ENCODE assay signal across 7 mouse cellular contexts in the genomic region with DNA sequence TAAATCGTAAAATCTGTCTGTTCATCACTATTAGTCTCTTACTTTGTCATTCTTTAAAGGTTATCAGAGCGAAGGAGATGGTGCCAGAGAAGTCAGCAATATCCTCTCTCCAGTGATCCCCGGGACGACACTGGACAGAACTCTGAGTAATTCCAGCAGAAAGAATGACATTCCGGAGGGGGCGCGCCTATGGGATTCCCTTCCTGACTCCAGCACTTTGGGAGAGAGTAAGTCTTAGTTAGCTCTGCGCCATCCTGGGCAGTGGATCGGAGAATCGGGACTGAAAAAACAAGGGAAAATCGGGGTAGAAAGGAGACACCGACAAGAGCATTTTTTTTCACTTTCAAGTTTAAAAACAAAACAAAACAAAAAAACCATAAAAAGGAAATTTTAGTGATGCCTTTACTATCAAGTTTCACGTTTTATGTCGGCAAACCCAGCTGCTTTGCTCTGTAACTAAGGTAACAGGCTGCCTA. TPM values are rescaled to one million over a fixed set of nuclear protein-coding genes. Genes with fewer than 3 reads are reported as not detected.
DNase-seq lines count a peak whose midpoint lies in the region; ATAC-seq lines count a peak whose summit lies in the region.

No protein-coding gene starts in this region.

- WGBS in lung, embryonic 15.5 days: 0% methylated on average over 14 of the region's 14 CpGs
- WGBS in embryonic facial prominence, embryonic 15.5 days: 1% methylated on average over 14 of the region's 14 CpGs
- WGBS in intestine, embryonic 16.5 days: 3% methylated on average over 14 of the region's 14 CpGs
- WGBS in stomach, embryonic 16.5 days: 1% methylated on average over 14 of the region's 14 CpGs

- H3K4me1 ChIP-seq in lung, embryonic 15.5 days: 0 out of 2 replicates have a peak, but pooled peaks cover 4% of the 10 kb centered on the region
- peaks cover 9% of the 10 kb centered on the region for H3K4me1 ChIP-seq in embryonic facial prominence, embryonic 15.5 days
- H3K4me1 ChIP-seq in intestine, embryonic 16.5 days (ENCODE audit: control insufficient read depth, insufficient read depth, low read length): 0 out of 2 replicates have a peak, but pooled peaks cover 5% of the 10 kb centered on the region
- peaks cover 12% of the 10 kb centered on the region; the same call in 1 of the 2 replicates for H3K4me1 ChIP-seq in stomach, embryonic 16.5 days (ENCODE audit: control insufficient read depth, insufficient read depth, low read length)

- no peak overlapping the region for H3K9ac ChIP-seq in lung, embryonic 15.5 days
- H3K9ac ChIP-seq in embryonic facial prominence, embryonic 15.5 days: no peak overlapping the region
- no peak overlapping the region for H3K9ac ChIP-seq in intestine, embryonic 16.5 days (ENCODE audit: low read depth, low read length)
- no peak overlapping the region for H3K9ac ChIP-seq in stomach, embryonic 16.5 days (ENCODE audit: low read length)

- peak overlapping the region; percentile 21; the same call in 1 of the 2 replicates for H3K4me3 ChIP-seq in lung, embryonic 15.5 days
- H3K4me3 ChIP-seq in embryonic facial prominence, embryonic 15.5 days (replicated peaks): peak overlapping the region; percentile 16
- H3K4me3 ChIP-seq in intestine, embryonic 16.5 days (ENCODE audit: low read length): no peak overlapping the region
- peak overlapping the region; percentile 29 for H3K4me3 ChIP-seq in stomach, embryonic 16.5 days (replicated peaks; ENCODE audit: low read length)

- H3K4me2 ChIP-seq in lung, embryonic 15.5 days: peak overlapping the region; percentile 52
- peak overlapping the region; percentile 40 for H3K4me2 ChIP-seq in embryonic facial prominence, embryonic 15.5 days (replicated peaks)
- peak overlapping the region; percentile 44 for H3K4me2 ChIP-seq in intestine, embryonic 16.5 days (ENCODE audit: low read depth, low read length)
- peak overlapping the region; percentile 53 for H3K4me2 ChIP-seq in stomach, embryonic 16.5 days (ENCODE audit: low read depth, low read length)

- H3K36me3 ChIP-seq in lung, embryonic 15.5 days: no peaks in the 10 kb centered on the region
- no peaks in the 10 kb centered on the region for H3K36me3 ChIP-seq in embryonic facial prominence, embryonic 15.5 days
- H3K36me3 ChIP-seq in intestine, embryonic 16.5 days (ENCODE audit: control insufficient read depth, insufficient read depth, low read length): no peaks in the 10 kb centered on the region
- H3K36me3 ChIP-seq in stomach, embryonic 16.5 days (ENCODE audit: control insufficient read depth, insufficient read depth, low read length): no peaks in the 10 kb centered on the region

- no peaks in the 10 kb centered on the region for H3K9me3 ChIP-seq in lung, embryonic 15.5 days
- no peaks in the 10 kb centered on the region for H3K9me3 ChIP-seq in embryonic facial prominence, embryonic 15.5 days (replicated peaks)
- H3K9me3 ChIP-seq in intestine, embryonic 16.5 days (ENCODE audit: control insufficient read depth, low read length): no peaks in the 10 kb centered on the region
- no peaks in the 10 kb centered on the region for H3K9me3 ChIP-seq in stomach, embryonic 16.5 days (replicated peaks; ENCODE audit: control insufficient read depth, low read length)

- DNase-seq in lung, postnatal 10 days: no peak
- no peak for DNase-seq in right cerebral cortex, adult 2 months (ENCODE audit: low spot score in 2 of 2)

- H3K27me3 ChIP-seq in lung, embryonic 15.5 days: peaks cover 33% of the 10 kb centered on the region
- peaks cover 34% of the 10 kb centered on the region for H3K27me3 ChIP-seq in embryonic facial prominence, embryonic 15.5 days
- peaks cover 16% of the 10 kb centered on the region for H3K27me3 ChIP-seq in intestine, embryonic 16.5 days (replicated peaks; ENCODE audit: control insufficient read depth, insufficient read depth, low read length)
- H3K27me3 ChIP-seq in stomach, embryonic 16.5 days (ENCODE audit: control insufficient read depth, insufficient read depth, low read length): peaks cover 18% of the 10 kb centered on the region

- H3K27ac ChIP-seq in lung, embryonic 15.5 days: no peak overlapping the region
- no peak overlapping the region for H3K27ac ChIP-seq in embryonic facial prominence, embryonic 15.5 days (replicated peaks)
- no peak overlapping the region for H3K27ac ChIP-seq in intestine, embryonic 16.5 days (ENCODE audit: low read length)
- H3K27ac ChIP-seq in stomach, embryonic 16.5 days (ENCODE audit: low read length): no peak overlapping the region

- ATAC-seq in lung, embryonic 15.5 days (ENCODE audit: borderline replicate concordance, extremely low read depth, low FRiP score, low TSS enrichment): no peak
- no peak for ATAC-seq in embryonic facial prominence, embryonic 15.5 days (ENCODE audit: insufficient number of reproducible peaks, low FRiP score, low TSS enrichment, low read depth)
- no peak for ATAC-seq in intestine, embryonic 16.5 days
- ATAC-seq in stomach, embryonic 16.5 days (ENCODE audit: insufficient read depth, low FRiP score): no peak
- no peak for ATAC-seq in activated CD4-positive, CD25-positive, alpha-beta regulatory T cell, adult 4 months

RNA-seq across cellular contexts. Expression of a gene that starts 0.9 kb away (rescaled TPM):
- polyA plus RNA-seq in lung, embryonic 15.5 days (2015; fragmentation: Nextera tagmentation; extraction: Ambion mirVana): 0.41 TPM in 1 of 2 replicates, not detected in the other
- 0.75 and 1.3 TPM in 2 replicates for polyA plus RNA-seq in embryonic facial prominence, embryonic 15.5 days (2015; fragmentation: Nextera tagmentation; extraction: Ambion mirVana)
- polyA plus RNA-seq in intestine, embryonic 16.5 days (2015; fragmentation: Nextera tagmentation; extraction: Ambion mirVana): not detected in 2 replicates
- polyA plus RNA-seq in stomach, embryonic 16.5 days (2015; fragmentation: Nextera tagmentation; extraction: Ambion mirVana): 0.43 and 0.59 TPM in 2 replicates
- not detected for polyA plus RNA-seq in activated CD4-positive, CD25-positive, alpha-beta regulatory T cell, adult 4 months (2017; shearing (Covaris generic))

RNA-seq across cellular contexts. Expression of a gene that starts 24.4 kb away (rescaled TPM):
- polyA plus RNA-seq in lung, embryonic 15.5 days (2015; fragmentation: Nextera tagmentation; extraction: Ambion mirVana): not detected in 2 replicates
- not detected in 2 replicates for polyA plus RNA-seq in embryonic facial prominence, embryonic 15.5 days (2015; fragmentation: Nextera tagmentation; extraction: Ambion mirVana)
- not detected in 2 replicates for polyA plus RNA-seq in intestine, embryonic 16.5 days (2015; fragmentation: Nextera tagmentation; extraction: Ambion mirVana)
- polyA plus RNA-seq in stomach, embryonic 16.5 days (2015; fragmentation: Nextera tagmentation; extraction: Ambion mirVana): not detected in 2 replicates
- under 1 TPM in 1 of 2 experiments, not detected in 1; 0.34 TPM for polyA plus RNA-seq in activated CD4-positive, CD25-positive, alpha-beta regulatory T cell, adult 4 months (2017; shearing (Covaris generic))

RNA-seq across cellular contexts. Expression of a gene that starts 38.1 kb away (rescaled TPM):
- polyA plus RNA-seq in lung, embryonic 15.5 days (2015; fragmentation: Nextera tagmentation; extraction: Ambion mirVana): not detected in 2 replicates
- not detected in 2 replicates for polyA plus RNA-seq in embryonic facial prominence, embryonic 15.5 days (2015; fragmentation: Nextera tagmentation; extraction: Ambion mirVana)
- not detected in 2 replicates for polyA plus RNA-seq in intestine, embryonic 16.5 days (2015; fragmentation: Nextera tagmentation; extraction: Ambion mirVana)
- not detected in 2 replicates for polyA plus RNA-seq in stomach, embryonic 16.5 days (2015; fragmentation: Nextera tagmentation; extraction: Ambion mirVana)
- under 1 TPM in 1 of 2 experiments, not detected in 1; 0.44 TPM for polyA plus RNA-seq in activated CD4-positive, CD25-positive, alpha-beta regulatory T cell, adult 4 months (2017; shearing (Covaris generic))

RNA-seq across cellular contexts. Expression of a gene that starts 43.1 kb away (rescaled TPM):
- polyA plus RNA-seq in lung, embryonic 15.5 days (2015; fragmentation: Nextera tagmentation; extraction: Ambion mirVana): 0.09 and 0.11 TPM in 2 replicates
- polyA plus RNA-seq in embryonic facial prominence, embryonic 15.5 days (2015; fragmentation: Nextera tagmentation; extraction: Ambion mirVana): 0.08 and 0.23 TPM in 2 replicates
- polyA plus RNA-seq in intestine, embryonic 16.5 days (2015; fragmentation: Nextera tagmentation; extraction: Ambion mirVana): 0.64 and 0.72 TPM in 2 replicates
- 0.49 and 0.76 TPM in 2 replicates for polyA plus RNA-seq in stomach, embryonic 16.5 days (2015; fragmentation: Nextera tagmentation; extraction: Ambion mirVana)
- not detected for polyA plus RNA-seq in activated CD4-positive, CD25-positive, alpha-beta regulatory T cell, adult 4 months (2017; shearing (Covaris generic))
